Mouse (Mus musculus) left cerebral cortex, postnatal 10 days (tissue): ENCODE measurements around the gene Papolb. TPM values are rescaled to one million over a fixed set of nuclear protein-coding genes. Genes with fewer than 3 reads are reported as not detected.

Experiments
- DNase-seq, 2 experiments: peaks; one replicate each; pipeline ENCODE4 v3.0.0; 2021 to 2022; ENCODE audit warnings: low spot score in 2 of 2, mixed read lengths in 1 of 2; ENCODE audit errors: extremely low spot score in 1 of 2
- intact Hi-C: fragments of 180-260 bp; cut with DNase I; formaldehyde crosslinking; loops from one replicate; pipeline ENCODE4 v1.15.1; 2025
- total RNA-seq, 2 experiments: library from RNA; stranded (reverse); gene quantifications; 2 replicates each; pipeline ENCODE4 v1.2.3; 2021

Gene Papolb
- total RNA-seq, 2 experiments from 2014 or later, result 0.87 to 0.88 TPM

DNA sequence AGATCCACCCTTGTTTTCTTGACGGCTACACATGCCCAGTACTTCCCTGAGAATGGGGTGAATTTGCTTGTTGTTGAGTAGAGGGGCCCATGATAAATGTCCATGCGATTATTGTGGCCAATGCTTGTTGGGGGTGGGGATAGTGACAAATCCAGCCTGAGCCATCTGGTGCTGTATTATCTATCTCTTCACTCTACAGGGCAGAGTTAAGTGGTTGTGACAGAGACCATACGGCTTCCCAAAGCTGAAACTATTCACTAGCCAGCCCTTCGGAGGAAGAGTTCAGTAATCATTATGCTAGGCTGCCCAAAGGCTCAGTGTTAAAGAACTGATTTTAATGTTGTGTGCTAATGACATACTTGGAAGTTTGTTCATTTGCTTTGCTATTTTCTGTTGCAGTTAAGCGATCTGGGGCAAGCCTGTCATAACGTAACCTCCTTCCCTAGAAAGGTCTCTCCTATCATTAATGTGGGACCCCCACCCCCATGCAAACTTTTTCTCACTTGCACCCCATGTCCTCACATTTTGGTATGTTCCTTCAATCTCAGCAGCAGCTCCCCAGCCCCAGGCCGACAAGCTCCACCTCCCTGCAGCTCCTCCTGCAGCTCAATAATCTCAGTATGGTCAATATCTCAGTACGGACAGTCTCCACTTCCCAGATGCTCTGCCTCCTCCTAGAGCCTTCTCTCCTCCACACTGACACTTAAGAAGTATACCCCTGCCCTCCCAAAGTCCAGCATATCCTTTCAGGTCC, 5.0 kb downstream of the Papolb start:
- no peak for DNase-seq
- intact Hi-C loops, result no loop called here

DNA sequence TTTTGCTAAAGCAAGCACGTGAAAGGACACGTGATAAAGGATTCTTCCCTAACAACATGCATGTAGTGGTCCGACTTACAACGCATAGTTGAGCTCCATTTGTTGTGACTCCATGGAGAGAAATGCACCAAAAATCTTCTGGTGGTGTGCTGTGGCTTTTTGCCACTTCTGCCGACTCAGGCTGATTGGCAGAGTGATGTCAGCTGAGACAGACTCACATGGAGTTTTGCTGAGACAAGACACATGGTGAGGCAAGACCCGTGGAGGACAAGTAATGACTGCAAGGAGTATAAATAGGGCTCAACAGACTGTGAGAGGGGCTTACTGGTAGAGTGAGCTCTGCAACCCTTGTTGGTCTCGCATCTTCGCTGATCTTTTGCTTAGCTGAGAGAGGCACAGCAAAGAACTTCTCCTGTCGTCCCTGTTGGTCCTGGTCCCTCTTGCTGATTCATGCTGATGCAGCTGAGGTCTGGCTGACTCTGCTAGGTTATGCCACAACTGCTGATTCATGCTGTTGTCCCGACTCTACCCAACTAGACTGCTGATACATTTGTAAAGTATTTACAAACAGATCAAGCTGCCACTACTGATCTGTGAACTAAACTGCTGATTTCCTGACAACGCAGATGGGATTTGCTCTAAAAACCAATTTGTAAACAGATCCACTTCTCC, 8.5 kb downstream of the Papolb start:
- intact Hi-C loops, result no loop called here
- no peak for DNase-seq

DNA sequence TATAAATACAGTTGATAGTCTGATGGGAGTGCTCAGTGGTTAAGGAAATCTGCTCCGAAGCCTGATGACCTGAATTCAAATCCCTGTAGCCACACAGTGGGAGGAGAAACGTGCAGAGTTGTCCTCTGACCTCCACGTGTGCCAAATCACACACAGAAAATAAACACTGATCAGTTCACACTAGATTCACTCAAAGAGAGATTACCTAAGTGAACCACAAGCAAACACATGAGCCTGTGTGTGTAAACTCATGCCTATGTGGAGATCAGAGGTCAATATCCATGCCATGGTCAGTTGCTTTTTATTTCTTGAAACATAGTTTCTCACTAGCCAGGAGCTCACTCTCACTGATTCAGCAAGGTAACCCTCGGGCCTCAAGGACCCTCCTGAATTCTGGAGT, 9.5 kb downstream of the Papolb start:
- intact Hi-C loops, result no loop called here
- DNase-seq, result no peak

DNA sequence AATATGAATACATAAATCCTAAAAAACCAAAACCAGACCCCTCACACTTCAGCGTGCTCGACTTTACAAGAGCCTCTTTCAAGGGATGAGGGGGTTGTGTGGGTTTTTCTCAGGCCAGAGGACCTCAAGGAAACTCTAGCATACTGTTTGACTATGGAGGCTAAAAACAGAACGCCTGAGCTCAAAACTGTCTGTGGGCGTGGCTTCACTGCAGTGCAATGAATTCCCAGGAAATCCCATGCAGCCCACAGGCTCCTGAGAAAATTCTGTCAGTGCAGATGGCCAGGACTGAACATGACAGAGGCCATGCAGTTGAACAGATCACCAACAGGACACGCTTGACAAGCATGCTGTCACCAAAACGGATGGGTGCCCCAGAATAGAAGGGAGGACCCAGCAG, 10.9 kb downstream of the Papolb start:
- intact Hi-C loops, result no loop called here
- DNase-seq, result peak in 1 of 2 experiments; percentile 62

DNA sequence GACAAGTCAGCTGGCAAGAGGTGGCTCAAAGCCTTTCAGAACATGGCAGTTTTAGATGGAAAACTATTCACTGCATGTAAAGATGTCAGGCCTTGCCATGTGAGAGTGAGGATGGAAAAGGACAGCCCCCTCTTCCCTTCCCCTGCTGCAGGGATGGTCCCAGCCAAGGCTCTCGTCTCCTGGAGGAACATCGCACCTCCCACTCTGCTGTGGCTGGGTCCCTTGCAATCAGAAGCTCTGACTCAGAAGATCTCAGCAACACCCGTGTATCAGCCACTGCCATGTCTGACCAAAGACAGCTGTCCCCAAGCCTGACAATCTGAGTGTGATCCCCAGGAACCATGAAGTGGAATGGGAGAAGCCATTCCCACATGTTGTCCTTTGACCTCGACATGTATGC, 17.8 kb downstream of the Papolb start:
- intact Hi-C loops, result no loop called here
- no peak for DNase-seq

DNA sequence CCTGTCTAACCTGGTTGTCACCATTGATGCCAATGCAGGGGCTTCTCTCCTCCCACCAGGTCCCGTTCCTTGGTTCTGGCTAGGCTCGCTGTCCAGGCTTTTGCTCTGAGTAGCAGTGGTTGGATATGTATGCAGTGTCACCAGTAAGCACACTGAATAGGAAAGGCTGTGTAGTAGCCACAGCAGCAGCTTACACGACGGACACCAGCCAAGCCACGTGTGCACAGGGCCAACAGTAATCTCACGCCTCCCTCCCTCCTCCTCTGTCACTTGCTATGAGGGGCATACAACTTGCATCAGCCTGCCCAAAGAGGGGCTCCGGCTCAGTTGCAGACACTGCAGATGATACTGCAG, 19.8 kb downstream of the Papolb start:
- intact Hi-C loops, result no loop called here
- DNase-seq, result no peak

DNA sequence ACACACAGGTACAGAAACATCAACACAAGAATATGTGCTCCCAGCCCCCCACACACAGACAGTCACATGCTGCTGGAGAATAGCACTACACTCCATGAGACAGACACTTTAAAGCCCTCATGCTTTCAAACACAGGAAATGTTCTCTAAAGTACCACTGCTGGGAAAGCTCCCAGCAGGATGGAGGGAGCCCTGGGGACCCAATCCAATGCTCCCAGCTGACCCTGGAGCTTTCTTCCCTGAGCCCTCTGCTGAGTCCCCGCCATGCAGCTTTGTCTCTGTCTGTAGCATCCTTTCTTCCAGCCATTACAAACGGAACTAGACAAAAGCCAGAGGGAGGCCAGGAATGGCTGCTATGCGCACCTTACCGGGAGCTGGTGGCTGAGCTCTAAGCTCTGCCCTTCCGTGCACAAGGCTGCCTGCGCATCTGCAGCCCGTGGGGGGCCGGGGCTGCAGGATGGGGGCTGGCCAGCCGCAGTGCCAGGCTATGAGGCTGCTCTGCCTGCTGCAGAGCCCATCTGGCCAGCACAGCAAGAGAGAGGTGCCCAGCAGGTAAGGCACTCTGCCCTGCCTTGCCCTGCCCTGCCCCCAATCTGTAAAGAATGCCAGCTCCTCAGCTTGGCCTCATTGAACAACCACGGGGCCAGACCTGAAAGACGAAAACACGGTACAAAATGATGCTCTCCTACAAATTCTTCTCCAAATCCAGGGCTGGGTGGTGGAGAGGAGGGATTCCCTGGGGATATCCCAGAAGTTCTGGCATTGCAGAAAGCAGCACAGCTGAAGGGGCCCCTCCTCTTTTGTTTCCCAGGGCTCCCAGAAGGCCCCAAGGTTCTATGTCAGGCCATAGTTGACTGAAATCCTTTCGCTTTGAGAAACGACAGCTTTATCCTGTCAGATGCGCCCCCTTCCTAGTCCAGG, 20.5 kb downstream of the Papolb start:
- no peak for DNase-seq
- intact Hi-C loops, result no loop called here

DNA sequence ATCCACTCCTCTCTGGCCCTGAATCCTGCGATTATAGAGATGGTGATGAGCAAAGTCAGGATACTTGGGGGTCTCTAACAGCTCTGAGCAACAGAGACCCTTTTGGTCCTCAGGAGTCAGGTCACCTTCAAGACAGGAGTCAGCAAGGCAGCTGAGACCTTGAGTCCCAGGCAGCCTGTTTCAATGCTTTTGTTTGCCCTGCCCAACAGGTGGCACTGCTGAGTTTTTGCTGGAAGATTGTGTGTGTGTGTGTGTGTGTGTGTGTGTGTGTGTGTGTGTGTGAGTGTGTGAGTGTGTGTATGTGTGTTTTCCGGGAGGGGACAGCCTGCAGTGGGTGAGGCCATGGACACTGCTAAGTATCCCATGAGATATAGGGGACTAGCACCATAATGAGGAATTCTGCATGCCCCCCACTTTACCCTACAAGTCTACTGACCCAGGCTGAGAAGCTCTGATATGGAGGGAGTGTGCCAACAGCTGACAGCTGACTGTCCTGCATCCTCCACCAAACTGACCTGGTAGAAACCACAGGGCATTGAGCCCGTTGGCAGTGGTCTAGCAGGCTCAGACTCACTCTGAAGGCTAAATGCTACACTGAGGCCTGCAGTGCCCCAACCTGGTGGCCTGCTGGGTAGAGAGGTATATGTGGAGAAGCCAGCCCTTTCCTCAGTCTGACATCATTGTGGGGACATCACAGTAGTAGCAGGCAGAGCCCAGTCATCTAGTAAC, 24.0 kb downstream of the Papolb start:
- DNase-seq, result no peak
- intact Hi-C loops, result no loop called here

DNA sequence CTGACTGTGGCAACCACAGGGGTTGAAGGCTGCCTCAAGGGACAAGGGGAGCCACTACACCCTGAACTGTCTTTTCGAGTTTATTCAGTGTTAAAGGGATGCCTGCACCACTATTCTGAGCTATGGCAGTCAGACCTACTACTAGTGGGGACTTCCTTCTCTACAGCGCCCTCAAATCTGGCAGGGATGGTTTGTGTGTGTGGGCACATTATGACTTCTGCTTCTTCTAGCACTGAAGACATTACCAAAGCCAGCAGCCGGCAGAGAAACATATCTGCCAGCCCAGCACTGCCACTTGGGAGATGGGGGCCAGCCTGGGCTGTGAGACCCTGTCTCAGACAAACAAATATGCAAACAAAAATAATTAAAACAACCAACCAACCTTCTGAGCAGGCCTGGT, 25.7 kb downstream of the Papolb start:
- intact Hi-C loops, result no loop called here
- no peak for DNase-seq

DNA sequence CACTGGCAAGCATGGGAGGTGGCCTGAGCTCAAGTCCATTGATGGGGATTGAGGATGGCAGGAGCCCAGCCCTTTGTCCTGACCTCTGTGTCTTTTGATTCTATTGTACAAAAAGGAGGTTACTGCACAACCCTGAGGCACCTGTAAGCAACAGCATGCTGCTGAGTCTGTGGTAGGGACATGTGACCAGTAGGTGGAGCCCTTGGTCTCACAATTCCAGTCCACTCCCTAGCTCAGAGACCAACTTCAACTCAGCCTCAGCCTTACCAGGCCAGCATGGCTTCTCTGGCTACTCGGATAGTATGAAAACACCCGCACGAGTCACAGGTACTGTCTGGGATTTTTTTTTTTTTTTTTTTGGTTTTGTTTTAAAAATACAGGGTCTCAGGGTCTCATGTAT, 27.5 kb downstream of the Papolb start:
- peak; percentile 86 for DNase-seq
- intact Hi-C loops, result loop anchor here (2.0 kb wide), 1 partner anchor 46 kb away; no protein-coding TSS in a partner anchor

DNA sequence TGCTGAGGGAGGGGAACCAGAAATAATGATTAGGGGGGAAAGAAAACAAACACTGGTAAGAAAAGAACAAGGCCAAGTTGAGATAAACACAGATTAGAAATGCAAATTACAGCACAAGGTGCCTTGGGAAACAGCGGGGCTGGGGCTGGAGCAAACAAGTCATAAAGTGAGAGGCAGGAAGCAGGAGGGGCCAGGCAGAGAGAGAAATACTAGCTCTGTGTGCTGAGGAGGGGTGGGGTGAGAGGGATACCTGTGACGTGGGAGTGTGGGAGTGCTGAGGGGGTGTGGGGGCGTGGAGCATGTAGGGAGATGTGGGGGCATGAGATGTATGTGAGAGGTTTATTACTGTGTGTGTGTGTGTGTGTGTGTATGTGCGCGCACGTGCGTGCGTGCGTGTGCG, 29.0 kb downstream of the Papolb start:
- DNase-seq, result no peak
- intact Hi-C loops, result no loop called here

DNA sequence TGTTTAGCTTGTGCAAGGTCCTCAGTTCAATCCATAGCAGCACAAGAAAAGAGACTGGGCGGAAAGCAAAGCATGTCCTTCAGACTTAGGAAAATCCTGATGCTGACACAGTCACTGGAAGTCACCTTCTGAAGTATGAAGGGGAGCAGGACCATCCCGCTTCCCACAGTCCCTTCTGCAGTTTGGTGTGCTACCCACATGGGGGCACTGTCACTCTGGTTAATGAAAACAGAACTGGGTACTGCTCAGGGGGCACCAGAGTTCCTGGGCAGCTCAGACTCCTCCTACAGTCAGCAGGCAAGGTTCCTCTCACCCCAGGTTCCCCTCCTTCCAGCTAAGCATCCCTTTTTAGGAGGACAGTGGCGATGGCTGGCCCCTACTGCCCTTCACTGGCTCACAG, 30.9 kb downstream of the Papolb start:
- DNase-seq, result no peak
- intact Hi-C loops, result loop anchor here (5.0 to 10.0 kb wide), 2 partner anchors 123 to 216 kb away; no protein-coding TSS in a partner anchor

DNA sequence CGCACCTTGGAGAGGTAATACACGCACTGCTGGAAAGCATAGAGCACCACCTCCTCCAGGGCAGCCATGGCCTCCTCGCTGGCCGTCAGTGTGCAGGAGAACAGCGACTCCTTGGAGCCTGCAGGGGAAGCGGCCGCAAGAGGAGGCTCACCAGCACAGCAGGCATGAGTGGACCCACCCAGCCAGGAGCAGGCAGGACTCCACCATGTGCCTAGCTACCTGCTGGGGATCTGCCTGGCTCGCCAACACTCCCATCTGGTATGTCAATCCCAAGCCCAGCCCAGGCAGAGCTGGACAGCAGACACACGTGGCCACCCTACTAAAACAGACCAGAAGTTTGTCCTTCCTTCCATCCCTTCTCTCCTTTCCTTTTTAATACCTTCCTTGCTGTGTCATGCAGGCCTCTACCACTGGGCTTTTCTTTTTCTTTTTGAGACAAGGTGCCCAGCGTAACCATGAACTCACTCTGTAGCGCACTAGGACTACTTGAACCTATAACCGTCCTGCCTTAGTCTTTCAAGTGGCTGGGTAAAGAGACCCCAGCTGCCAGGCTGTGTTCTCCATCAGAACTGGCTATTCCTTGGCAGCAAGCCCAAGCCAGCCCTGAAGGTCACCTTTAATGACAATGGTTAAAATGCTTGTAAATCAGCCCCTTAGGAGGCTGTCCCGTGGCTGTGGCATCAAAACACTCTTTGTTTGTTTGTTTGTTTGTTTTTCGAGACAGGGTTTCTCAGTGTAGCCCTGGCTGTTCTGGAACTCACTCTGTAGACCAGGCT, 34.4 kb downstream of the Papolb start:
- no peak for DNase-seq
- intact Hi-C loops, result loop anchor here (5.0 to 10.0 kb wide), 2 partner anchors 127 to 219 kb away; no protein-coding TSS in a partner anchor

DNA sequence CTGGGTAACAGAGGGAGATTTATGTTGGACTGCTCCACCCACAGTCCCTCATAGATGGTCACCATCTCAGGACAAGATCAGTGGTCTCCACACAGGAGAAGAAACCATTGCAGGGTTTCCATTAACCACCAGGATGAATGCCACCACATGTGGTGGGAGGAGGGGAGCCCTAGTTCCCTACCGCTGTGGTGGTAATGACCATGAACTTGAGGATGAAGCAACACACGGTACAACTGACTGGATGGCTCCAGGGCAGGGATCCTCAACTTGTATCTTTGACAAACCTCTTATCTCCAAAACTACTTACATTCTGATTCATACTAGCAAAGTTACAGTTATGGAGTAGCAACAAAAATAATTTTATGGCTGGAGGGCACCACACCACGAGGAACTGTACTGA, 36.6 kb downstream of the Papolb start:
- no peak for DNase-seq
- intact Hi-C loops, result loop anchor here (10.0 kb wide), 1 partner anchor 221 kb away; no protein-coding TSS in a partner anchor

DNA sequence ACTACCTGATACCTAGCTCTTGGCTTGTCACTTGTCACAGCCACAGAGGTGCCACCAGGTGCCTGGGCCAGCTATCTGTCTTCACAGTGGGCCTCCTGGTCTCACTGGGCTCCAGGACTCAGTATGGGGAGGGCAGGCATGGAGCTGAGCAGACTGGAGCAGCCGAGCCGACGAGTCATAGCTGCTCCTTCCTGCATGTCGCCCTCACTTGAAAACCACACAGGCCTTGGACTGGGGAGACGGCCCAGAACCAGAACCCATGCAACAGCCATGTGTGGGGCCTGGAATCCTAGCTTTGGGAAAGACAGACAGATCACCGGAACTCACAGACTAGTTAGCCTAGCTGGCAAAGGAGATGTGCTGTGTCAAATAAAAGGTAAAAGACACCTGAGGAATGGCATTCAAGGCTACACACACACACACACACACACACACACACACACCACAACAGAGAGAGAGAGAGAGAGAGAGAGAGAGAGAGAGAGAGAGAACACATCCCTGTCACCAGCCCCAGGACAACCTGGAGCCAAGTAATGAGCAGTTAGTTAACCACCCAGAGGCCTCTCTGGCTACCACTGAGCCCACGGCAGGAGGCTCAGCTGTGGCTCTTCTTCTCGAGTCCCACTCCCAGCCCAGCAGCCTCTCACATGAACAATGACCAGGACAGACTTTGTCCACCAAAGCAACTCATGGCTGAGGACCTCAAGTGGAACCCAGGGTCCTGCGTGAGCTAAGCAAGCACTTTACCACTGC, 39.7 kb downstream of the Papolb start:
- no peak for DNase-seq
- intact Hi-C loops, result loop anchor here (10.0 kb wide), 1 partner anchor 225 kb away; no protein-coding TSS in a partner anchor

DNA sequence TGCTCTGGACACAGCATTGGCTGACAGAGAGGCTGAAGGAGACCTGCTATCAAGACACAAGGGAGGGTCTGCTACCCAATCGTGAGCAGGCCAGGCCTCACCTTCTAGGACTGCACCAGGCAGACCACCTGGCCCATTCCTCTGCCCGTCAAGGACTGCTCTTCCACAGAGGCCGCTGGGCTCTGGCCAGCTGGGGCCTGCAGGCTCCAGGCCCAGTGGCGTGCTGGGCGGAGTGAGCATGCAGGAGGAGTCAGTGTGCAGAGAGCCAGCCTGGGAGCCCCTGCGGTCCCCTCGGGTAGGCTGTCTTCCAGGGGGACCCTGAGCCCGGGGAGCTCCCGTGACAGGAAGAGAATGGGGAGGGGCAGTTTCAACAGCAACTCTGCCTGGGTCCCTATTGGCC, 43.2 kb downstream of the Papolb start:
- intact Hi-C loops, result no loop called here
- DNase-seq, result no peak

DNA sequence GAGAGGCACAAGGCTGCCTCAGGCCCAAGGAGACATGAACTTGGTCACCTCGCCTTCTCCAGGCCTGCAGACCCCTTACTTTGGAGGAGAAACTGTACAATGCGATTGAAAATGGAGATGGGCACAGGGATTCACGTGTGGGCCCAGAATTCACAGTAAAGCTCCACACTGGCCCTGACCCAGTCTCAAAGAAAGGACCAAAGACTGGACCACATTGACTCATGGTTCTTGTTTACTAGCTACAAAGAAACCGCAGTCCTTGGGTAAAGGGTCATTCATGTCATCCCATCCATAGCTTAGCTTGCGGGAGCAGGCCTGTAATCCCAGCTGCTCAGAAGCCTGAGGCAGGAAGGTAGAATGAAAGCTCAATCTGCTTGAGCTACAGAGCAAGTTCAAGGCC, 46.3 kb downstream of the Papolb start:
- DNase-seq, result no peak

More for the DNA sequence above, 46.3 kb downstream of the Papolb start:
- intact Hi-C loops, result no loop called here
